Mouse (Mus musculus) embryonic fibroblast, embryonic 13.5 days (primary cell): ENCODE data around the gene Pik3ip1.

Source experiments
- CTCF ChIP-seq: IDR thresholded peaks from 2 replicates; pipeline ENCODE4 v1.5.1; 2011; ENCODE audit warnings: mild to moderate bottlenecking, control low read depth, low read length, moderate library complexity, borderline replicate concordance; ENCODE audit not compliant: insufficient read depth
- POLR2A ChIP-seq: IDR thresholded peaks from 2 replicates; pipeline ENCODE4 v1.6.1; 2011; ENCODE audit warnings: low read depth, mild to moderate bottlenecking, control low read depth, low read length, moderate library complexity

DNA sequence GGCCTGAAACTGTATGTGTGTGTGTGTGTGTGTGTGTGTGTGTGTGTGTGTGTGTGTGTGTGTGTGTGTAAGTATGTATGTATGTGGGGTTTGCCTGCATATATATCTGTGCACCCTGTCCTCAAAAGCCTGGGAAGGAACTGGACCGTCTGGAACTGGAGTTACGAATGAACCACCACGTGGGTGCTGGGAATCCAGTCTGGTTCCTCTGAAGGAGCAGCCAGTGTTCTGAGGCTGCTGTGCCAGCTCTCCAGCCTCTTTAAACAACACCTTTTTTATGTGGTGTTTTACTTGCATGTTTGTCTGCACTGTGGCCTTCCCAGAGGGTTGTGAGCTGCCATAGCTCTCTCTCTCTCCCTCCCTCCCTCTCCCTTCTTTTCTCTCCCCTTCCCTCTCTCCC is 6.4 kb downstream of the Pik3ip1 start:
- TF ChIP-seq CTCF (no peak), POLR2A (no peak)
